In the genomic region with DNA sequence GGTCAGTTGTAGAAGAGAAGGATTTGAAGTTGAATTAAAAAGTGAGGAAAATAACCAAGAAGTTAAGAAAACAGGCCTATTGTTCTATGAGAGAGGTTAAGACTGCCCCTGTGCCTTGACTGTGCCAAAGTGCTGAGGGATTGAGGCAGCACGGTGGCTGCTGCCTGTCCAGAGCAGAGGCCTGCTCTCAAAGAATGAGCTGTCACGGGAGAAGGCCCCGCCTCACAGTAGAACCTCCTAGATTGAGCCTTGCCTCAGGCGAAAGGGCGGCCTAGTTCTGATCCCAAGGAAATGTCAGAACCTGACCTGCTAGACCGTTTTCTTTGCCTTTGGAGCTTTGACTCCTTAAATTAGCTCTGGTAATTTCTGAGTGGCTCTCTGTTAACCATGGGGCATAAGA, we compare ENCODE assay signal across 26 mouse cellular contexts.
DNase-seq lines count a peak whose midpoint lies in the region; ATAC-seq and TF ChIP-seq lines count a peak whose summit lies in the region.
"Had no signal": no experiment of that assay in that cellular context is flagged by ENCODE, and none has a peak within 500 bp of the region (broad histone marks: within the 10 kb centered on the region; RNA-seq: fewer than 3 reads in every experiment).

No protein-coding gene starts in this region.

- ATAC-seq in erythroblast, adult 5-6 weeks (replicated peaks; ENCODE audit: low FRiP score, poor library complexity, severe bottlenecking), result peak; percentile 77
- peak; percentile 57 for ATAC-seq in liver, embryonic 13.5 days (ENCODE audit: low read depth)
- ATAC-seq: activated CD4-positive, CD25-positive, alpha-beta regulatory T cell, adult 4 months; forebrain, postnatal 0 days; hindbrain, embryonic 16.5 days; midbrain, embryonic 15.5 days had no signal

- H3K9me3 ChIP-seq in liver, embryonic 13.5 days (replicated peaks), result no peaks in the 10 kb centered on the region
- H3K9me3 ChIP-seq: forebrain, embryonic 10.5 days; heart, embryonic 13.5 days; midbrain, embryonic 15.5 days had no signal

- WGBS in liver, embryonic 13.5 days (ENCODE audit: insufficient replicate concordance), result 51% methylated on average over 6 of the region's 6 CpGs

- H3K36me3 ChIP-seq in liver, embryonic 13.5 days, result peaks cover 64% of the 10 kb centered on the region
- H3K36me3 ChIP-seq: midbrain, embryonic 15.5 days had no signal

- no peaks in the 10 kb centered on the region for H3K27me3 ChIP-seq in liver, embryonic 13.5 days
- H3K27me3 ChIP-seq: CH12.LX; heart, embryonic 13.5 days; midbrain, embryonic 15.5 days had no signal

- peaks cover 84% of the 10 kb centered on the region for H3K4me1 ChIP-seq in liver, embryonic 13.5 days (replicated peaks)

- peak; percentile 14 for DNase-seq in cerebellum, adult 9-10 months
- DNase-seq in cerebellum, postnatal 36 days, result no peak
- DNase-seq in left cerebral cortex, adult 2 months (ENCODE audit: extremely low spot score in 1 of 2, low spot score in 2 of 2), result no peak
- DNase-seq in left cerebral cortex, adult 8-10 months (ENCODE audit: low spot score in 2 of 2), result no peak
- DNase-seq in liver, embryonic 13.5 days, result no peak
- no peak for DNase-seq in kidney, postnatal 4 days
- no peak for DNase-seq in testis, postnatal 14 days (ENCODE audit: low spot score)
- DNase-seq: adrenal gland, adult 2 months; cerebellum, adult 2 months; cerebellum, postnatal 25 days; forebrain, postnatal 0 days; heart, adult 2 months; heart, postnatal 10 days; kidney, adult 9 months; kidney, postnatal 10 days; lung, adult 18-20 months; lung, postnatal 10 days; right cerebral cortex, postnatal 25 days had no signal

- intact Hi-C loops in left cerebral cortex, adult 2 months (cut with DNase I), result no loop called here

- no peak overlapping the region for H3K4me2 ChIP-seq in liver, embryonic 13.5 days
- H3K4me2 ChIP-seq: heart, embryonic 13.5 days; midbrain, embryonic 15.5 days had no signal

- no peak for TF ChIP-seq CTCF in left cerebral cortex, adult 2 months (IDR thresholded peaks at IDR 0.05)

- H3K9ac ChIP-seq in liver, embryonic 13.5 days, result no peak overlapping the region
- H3K9ac ChIP-seq: forebrain, postnatal 0 days; heart, embryonic 13.5 days; midbrain, embryonic 15.5 days had no signal

- H3K4me3 ChIP-seq in left cerebral cortex, adult 2 months, result no peak overlapping the region
- no peak overlapping the region for H3K4me3 ChIP-seq in liver, embryonic 13.5 days (replicated peaks)
- H3K4me3 ChIP-seq: forebrain, embryonic 10.5 days; heart, adult 2 months; heart, embryonic 13.5 days; midbrain, embryonic 15.5 days had no signal

- peak overlapping the region; percentile 91; the same call in 1 of the 2 replicates for H3K27ac ChIP-seq in left cerebral cortex, adult 2 months
- peak overlapping the region; percentile 82 for H3K27ac ChIP-seq in liver, embryonic 13.5 days
- H3K27ac ChIP-seq: forebrain, embryonic 10.5 days; heart, adult 2 months; heart, embryonic 13.5 days; macrophage; midbrain, embryonic 15.5 days had no signal
